Mouse (Mus musculus): ENCODE results near the gene Cox4i1.

Cox4i1 gene

DNA sequence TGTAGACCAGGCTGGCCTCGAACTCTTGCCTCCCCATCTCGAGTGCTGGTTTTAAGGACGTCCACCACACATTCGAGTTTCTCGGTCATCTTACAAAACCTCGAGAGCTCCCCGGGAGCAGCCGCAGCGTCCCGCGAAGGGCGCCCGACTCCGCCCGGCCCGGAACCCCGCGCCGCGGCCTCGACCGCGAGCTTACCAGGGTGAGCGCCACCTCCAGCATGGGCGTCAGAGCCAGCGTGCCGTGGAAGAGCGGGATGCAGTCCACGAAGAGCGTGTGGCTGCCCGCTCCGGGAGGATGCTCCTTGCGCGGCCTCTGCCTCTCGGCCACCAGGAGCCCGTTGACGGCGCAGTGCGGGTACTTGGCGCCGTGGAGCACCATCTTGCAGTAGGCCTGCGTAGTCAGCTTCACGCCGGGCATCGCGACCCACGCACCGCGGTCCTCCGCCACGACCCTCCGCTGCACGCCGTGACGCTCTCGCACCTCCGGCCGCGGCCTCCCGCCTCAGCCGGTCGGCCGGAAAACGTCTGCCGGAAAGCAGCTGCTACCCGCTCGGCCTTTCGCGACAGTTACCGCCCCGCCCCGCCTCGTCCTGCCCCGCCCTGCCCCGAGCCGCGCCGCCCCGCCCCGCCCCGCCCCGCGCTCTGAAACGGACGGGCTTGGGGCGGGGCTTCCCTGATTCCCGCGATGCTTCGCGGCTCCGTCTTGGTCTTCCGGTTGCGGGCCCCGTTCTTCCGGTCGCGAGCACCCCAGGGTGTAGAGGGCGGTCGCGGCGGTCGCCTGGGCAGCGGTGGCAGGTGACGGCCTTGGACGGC lies at the start of gene Cox4i1, which contains the start of gene Gm27021:
TSS of gene Cox4i1 (plus strand) at position 662 of the 813 bp plus-strand sequence.
TSS of gene Gm27021 (minus strand) at position 519 of the 813 bp plus-strand sequence.
- DNase-seq = peak; percentile 94

DNA sequence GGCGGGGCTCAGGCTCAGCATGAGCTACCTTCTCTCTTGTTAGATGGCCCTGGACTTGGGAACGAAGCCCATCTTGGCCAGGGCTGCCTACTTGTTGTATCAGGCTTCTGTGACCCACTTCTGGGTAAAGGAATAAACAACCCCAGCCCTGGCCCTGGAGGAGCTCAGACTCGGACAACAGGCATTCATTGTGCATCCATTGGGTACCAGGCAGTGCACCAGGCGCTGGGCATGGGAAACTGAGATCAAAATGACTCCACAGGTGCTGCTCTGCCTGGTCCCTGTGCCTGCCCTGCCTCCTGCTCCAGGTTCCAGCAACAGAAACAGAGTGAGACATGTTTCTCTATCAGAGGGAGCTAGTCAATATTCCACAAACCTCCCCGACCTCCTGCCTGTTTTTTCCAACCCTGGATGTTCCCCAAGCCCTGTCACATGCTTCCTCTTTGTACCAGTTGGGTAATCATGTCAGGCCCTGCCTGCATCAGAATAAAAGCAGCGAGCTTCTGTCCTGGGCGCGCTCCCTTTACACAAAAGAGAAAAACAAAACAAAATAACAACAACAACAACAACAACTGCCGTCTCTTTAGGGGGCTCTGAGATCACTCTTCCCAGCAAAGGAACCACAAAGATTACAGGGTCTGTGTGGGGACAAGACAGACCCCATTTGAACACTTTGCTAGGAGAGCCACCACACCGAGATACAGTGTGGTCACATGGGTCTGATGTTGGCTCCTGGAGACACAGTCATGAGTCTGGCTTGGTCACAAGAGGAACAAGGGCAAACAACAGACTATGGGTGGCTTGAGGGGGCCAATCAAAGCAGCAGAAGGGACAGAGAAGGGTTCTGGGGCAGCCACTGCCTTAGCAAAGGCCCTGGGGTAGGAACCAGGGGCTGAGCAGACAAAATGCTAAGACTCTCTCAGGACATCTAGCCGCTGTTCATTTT lies 48.5 kb upstream of the Cox4i1 start:
- DNase-seq = peak; percentile 34

DNA sequence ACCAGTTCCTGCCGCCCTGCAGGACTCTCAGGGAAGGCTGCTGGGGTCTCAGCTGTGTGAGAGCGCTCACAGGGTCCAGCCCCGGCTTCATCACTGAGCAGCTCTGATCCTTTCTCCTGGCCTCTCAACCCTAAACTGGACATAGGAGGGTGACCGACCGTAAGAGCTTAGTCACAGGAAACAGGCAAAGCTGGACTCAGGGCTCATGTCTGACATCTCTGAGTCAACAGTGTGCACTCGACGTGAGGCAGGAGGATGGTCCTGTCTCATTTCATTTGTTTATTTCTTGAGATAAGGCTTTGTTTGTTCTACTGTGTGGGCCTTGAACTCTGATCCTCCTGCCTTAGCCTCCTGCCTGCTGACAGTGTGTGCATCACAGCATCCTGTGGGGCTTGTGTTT lies 47.6 kb upstream of the Cox4i1 start:
- no peak for DNase-seq

DNA sequence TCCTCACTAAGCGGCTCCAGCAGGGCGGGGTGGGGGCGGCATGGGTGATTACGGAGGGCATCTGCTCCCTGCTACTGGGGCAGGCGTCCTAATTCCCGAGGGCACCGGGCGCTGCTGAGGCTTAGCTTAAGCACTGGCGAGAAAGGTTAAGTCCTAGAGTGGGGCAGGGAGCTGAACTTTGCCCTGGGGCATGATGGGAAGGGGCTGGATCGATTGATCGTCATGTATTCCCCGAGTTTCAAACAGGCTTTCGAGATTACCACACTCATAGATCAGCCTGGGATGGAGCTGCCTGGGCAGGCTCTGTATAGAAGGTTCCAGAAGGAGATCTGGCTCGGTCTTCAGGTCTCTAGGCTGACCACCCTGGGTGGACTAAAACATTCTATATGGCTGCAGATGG lies 45.9 kb upstream of the Cox4i1 start:
- DNase-seq = no peak

DNA sequence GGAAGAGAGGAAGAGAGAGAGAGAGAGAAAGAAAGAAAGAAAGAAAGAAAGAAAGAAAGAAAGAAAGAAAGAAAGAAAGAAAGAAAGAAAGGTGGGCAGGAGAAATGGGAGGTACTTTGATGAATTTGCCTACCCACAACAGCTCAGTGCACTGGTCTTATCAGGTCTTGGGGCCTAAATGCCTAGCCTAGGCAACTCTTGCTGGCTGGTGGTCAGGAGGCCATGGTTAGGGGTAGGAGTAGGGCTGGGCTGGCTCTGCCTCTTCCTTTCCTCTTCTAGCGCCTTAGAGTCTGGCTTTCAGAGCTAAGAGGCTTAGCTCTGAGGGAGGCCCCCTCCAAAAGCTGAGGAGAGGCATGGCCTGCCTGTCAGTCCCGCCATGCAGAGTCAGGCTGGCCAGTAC lies 44.4 kb upstream of the Cox4i1 start:
- DNase-seq = no peak

DNA sequence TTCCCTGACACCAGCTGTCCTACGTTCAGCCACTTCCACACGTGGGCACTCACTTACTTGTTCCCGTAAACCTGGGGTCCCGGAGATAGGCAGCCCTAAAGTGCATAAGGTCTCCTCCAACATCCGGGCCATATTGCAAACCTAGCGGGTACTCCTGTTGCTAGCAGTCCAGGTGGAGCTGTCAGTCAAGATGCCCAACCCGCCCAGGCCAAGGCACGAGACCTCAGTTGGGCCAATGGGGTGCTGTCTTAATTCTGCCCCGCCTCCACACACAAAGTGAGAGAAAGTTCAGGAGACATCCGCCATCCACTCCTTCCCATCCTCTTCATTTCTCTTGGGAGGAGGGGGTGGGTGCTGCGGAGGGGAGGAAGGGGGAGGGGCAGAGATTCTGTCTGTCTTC lies 41.6 kb upstream of the Cox4i1 start:
- DNase-seq = no peak

DNA sequence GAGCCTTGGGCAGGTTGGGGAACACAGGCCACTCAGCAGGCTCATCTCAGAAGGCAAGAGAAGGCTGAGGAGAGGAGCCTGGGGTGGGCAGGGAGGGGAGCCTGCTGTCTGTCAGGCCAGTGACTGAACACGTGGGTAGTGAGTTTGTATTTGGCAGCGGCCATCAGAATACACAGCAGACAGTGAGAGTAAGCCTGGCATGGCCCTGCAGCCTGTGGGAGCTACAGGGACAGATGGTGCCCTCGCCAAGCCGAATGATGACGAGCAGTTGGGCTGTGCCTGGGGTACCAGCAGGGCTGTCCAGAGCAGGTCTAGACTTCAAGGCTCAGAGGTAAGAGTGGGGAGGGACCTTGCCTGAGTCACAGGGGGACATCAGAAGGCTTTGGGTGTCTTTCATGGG lies 40.7 kb upstream of the Cox4i1 start:
- peak; percentile 80 for DNase-seq

DNA sequence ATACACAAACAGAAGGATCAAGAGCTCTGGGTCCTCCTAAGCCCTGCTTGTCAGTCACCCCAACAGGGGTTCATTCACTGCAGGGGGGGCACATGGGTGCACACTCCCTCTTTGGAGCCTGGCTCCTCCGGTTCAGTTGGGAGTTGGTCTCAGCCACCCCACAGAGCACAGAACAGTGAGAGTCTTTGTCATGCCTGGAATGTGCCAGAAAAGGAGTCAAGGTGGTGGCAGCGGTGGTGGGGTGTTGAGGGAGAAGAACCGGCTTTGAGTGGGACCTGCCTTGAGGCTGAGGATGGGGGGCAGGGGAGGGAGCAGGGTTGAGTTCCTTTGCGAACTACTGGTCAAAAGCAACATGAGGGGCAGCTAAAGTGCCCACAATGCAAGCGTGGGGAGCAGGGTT lies 38.0 kb upstream of the Cox4i1 start:
- no peak for DNase-seq

DNA sequence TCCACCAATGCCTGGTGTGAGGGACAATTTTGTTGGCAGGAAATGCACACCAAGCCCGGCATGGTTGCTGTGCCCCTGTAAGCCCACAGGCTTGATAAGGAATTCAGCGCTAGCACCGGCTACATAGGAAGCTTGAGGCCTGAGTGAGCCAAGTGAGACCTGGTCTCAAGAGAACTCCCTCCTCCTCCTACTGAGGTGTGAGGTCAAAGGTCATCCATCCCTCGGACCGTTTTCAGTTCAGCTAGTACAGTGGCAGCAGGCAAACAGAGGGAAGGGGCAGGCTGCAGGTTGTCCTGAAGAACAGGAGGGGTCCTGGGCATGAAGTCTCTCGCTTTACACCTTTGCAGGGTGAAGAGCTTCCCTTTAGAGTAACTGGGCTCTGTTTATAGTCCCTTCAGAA lies 37.2 kb upstream of the Cox4i1 start:
- DNase-seq = no peak

DNA sequence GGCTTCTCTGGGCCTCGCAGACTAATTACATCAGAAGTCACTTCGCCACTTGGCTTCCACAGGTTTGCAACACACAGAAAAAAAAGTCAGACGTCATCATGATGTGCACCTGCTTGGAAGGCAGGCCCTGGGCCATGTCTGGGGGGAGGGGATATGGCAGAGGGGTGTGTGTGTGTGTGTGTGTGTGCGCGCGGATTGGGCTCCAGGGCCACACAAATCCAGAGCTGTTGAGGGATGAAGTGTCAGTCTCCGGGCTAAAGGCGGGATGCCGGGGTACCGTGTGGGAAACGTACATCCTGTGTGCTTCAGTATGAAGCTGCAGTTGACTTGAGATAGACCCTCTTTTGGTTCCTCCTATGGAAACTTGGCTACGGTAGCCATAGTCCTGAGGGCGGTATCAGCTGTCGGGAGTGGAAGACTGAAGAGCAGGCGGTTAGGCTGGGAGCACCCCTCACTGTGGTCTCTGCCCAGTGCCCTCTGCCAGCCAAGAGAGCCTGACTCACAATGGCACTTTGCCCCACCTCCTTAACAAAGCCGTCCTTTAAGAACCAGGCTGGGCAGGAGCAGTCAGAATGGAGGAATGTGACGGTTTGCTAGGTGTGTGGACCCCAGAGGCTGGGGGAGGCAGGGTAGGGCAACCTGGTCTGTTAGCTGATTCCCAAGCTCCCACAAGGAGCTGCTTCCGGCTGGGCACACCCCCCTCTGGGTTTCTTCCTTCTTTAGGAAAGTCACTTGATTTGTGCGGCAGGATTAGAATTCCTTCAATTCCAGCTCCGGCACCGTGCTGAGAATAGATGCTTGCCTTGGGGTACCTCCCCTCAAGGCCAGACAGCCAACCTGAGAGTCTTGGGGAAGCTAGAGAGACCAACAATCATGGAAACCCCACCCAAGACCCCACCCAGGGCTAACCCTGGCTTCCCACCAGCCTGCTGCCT lies 36.3 kb upstream of the Cox4i1 start:
- DNase-seq = no peak

DNA sequence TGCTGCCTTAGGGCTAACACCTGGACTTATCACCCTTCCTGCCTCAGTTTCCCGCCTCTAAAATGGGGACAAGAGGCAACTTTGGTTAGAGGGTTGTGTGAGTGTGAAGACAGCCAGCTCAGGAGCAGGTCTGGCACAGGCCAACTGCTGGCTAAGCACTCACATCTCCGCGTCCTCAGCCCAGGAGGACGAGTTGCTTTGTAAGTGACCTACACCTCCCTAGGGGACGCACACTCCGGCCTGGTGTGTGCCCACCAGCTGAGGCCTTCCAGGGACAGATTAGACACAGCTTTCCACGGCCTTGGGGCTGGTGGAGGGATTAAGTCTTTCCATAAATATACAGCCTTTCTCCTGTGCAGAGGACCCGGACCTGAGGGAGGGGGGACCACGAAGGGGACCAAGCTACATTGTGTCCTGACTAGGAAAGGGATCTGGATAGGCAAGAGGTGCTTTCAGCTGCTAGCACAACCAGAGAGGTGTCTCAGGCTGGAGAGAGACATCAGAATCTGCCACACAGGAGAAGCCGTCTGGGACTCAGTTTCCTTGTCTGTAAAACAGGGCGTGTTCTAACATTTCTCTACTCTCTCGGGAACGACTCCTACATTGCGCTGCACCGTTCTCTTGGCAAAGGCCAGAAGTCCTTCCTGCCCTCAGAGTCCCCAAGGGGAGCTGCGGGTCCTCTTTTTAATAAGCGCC lies 34.9 kb upstream of the Cox4i1 start:
- no peak for DNase-seq

DNA sequence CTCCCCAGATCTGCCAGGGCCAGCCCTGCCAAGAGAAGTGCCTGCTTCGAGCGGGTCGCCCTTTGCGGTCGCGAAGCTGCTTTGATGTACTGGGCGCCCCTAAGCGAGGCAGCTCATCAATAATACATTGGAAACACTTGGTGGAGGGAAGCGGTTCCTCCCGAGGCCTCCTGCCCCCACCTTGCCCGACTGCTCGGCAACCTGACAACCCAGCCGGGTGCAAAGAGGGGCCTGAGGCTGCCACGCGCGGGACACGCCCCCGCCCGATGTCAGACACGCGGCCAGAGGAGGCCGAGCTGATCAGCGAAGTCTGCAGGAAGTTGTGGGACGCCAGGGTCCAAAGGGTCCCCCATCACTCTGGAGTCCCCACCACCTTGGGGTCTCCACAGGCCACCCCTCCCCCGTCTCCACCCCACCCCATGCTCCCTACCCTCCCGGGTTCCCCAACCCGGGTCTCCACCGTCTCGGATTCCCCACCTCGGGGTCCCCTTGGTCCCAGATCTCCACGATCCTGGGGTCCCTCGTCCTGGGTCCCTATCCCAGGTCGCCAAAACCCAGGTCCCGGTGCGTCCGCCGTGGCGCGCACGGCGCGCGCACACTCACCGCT lies 34.3 kb upstream of the Cox4i1 start:
- DNase-seq = no peak

DNA sequence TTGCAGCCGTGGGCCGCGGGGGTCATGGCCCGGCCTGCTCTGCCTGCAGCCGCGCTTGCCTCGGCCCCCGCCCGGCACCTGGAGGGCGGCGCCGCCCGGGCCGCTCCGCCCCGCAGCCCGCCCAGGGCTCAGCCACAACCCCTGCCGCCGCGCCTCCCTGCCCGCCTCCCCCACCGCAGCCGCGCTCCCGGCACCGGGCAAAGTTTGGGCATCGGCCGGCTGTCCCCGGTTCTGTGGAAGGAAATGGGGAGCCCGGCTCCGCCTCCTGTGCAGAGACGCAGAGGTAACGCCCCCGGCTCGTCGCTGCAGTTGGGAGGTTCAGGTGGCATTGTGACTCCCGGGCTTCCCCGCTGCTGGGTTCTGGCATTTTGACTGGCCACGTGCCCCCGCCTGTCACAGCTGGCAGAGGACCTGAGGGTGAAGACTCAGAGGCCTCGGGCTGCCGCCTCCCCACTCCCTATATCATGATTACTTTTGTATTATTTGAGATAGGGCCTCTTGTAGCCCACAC lies 33.6 kb upstream of the Cox4i1 start:
- DNase-seq = no peak

DNA sequence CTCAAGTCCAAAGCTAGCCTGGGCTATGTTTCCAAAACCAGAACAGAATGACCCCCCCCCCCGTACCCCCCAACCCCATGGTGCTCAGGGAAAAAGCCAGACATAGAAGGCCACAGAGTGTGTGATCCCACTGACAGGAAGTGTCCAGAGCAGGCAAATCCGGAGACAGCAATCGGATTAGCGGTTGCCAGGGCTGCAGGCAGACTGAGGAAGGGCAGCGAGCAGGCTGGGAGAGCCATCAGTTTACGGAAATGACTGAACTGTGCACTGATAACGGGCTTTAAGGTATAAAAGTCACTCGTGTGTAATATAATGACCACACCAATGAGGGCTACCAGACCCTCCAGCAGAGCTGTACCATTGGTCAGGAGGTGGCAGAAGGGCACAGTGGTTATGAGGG lies 26.8 kb upstream of the Cox4i1 start:
- no peak for DNase-seq

DNA sequence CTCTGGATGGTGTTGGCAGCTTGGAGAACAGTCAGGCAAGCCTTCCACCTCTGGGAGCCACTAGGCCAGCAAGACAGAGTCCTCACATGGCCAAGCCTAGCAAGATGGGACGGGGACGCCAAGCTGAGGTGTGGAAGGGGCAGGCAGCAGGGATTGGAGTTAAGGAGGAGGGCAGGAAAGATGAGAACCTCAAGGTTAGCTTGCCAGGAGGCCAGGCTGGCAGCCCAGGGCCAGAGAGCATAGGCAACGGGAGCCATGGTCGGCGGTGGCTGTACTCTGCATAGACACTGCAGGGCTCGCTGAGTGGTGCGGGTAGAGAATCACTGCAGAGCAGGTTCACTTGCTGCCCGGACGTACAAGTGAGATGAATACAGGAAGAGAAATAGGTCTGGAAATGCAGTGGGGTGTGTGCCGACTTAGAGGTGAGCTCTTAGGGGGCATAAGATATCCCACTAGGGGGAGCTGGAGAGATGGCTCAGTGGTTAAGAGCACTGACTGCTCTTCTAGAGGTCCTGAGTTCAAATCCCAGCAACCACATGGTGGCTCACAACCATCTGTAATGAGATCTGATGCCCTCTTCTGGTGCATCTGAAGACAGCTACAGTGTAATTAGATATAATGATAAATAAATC lies 25.9 kb upstream of the Cox4i1 start:
- no peak for DNase-seq

DNA sequence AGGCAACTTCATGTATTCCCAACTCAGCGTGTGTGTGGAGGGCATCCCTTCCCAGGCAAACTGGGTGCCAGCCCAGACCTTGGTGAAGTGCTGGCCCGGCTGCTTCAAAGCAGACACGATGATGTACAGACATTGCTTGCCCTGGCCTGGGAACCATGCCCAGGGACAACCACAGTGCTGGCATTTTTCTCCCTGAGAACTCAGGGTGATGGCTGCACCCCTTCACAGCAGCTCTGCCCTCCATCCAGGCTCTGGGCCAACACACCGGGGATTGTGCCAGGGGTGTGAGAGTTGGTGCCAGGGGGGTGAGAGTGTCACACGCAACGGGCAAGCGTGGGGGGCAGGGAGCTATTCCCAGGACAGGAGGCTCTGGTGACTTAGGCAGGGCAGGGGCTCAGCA lies 23.4 kb upstream of the Cox4i1 start:
- DNase-seq = peak; percentile 70

DNA sequence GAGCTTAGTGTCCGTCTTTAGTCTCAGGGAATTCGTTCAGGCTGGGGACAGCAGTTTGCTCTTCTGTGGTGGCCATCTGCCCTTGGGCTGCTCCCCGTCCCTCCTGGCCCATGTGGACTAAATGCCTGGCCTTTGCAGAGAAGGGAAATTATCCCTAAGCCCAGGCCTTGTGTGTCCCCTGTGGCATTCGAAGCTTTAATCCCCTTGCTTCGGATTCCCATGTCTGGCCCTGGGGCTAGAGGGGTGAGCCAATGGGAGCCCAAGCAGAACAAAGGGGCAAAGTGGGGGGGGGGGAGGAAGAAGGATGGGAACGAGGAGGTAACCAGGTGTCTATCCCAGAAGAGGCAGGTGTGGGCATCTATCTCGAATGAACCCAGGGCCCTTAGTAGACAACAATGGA lies 20.5 kb upstream of the Cox4i1 start, which contains the start of gene 1190005I06Rik:
TSS of gene 1190005I06Rik (minus strand) at position 101 of the 400 bp plus-strand sequence.
- DNase-seq = no peak

DNA sequence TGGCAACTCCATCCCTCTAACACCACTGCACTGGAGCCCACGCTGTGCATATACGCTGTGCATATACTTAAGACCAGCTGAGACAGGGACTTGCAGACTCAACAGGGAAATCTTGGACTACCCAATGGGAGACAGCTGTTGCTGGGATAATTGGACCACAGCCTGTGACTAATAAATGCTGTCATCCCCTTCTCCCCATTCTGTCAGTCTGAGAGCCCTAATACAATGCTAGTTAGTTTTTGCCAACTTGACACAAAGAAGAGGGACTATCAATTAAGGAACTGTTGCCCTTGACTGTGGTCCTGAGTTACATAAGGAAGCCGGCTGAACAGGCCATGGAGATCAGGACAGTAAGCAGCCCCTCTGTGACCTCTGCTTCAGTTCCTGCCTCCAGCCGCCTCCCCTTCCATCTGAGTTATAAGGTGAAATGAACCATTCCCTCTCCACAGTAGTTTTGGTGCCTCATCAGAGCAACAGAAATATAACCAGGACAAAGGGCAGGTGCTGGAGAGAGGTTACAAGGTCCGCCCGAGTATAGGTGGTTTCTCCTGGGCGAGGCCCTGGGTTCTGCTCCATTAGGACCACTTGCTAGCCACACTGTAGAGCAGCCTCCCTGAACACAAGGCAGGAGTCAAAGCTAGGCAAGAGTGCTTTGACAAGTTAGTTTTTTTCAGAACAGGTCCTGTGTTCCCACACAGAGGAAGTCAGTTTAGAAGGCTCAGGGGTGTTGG lies 11.5 kb upstream of the Cox4i1 start:
- no peak for DNase-seq

DNA sequence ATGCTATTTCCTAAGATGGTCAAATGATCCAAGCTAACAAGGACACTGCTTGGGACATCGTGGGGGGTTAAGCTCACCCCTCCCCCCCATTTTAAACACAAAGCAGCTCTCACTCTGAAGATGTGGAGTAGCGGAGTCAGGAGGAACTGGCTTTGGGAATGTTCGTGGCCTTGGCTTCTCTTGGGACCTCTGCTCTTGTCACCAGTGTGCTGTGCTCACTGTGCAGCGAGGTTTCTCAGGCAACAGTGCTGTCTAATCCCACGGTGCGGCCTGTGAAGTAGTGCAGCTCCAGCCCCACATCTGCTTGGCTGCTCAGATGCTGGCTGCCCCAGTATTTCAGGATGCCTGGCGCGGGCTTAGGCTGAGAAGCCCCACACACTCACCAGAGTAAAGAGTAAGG lies 10.6 kb upstream of the Cox4i1 start:
- DNase-seq = no peak

DNA sequence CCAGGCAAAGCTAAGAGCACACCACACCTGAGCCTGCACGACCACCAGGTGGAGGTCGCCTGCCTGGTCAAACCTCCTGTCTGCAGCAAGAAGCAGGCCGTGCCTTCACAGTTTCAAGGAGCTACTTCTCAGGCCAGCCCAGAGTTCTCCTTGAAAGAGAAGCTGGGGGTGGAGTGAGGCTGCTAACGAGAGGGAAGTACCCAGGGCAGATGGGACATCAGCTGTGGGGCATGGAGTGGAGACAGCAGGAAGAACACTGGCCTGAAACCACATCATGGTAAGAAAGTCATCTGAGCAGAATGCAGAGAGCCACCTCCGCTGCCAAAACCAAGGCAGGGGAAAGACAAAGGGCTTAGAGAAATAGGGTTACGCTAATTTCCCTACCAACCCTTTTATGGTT lies 3.5 kb upstream of the Cox4i1 start:
- no peak for DNase-seq
